Mouse (Mus musculus) mesoderm, embryonic 11.5 days (tissue): ENCODE data around the gene Scg5.

Experiments
- DNase-seq: peaks from one replicate; pipeline ENCODE4 v3.0.0-alpha.2; 2012; ENCODE audit warnings: low read depth, low spot score

Scg5 gene

DNA sequence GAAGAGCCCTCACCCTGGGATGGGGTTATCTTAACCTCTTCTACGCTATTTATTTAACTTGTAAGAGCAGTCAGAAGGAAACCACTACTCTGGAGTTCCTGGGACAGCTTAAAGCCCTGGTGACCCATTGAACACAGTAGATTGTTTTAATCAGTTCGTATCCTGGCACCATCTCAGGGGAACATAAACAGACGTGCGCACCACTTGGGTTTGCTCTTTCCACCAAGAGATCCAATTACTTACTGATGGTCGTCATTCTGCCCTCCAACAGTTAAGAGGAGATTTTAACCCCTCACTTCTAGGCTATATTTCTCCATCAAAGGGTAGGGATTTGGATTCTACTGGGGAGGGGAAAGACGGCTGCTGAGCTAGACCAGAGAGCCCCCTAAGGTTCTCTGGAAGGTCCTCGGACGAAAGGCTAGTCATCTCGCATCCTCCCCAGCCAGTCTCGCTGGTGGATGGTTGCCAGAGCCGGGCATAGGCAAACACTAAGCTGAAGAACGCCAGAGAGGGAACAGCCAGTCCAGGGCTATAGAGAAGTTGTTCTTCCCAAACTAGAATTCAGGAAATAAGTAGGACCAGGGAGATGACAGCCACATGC is 71.9 kb downstream of the Scg5 start:
- no peak for DNase-seq

- DNase-seq, result no peak
Measured at GRCm38 (mm10) chr2:113749721-113750120, 79.2 kb downstream of the Scg5 start.

DNA sequence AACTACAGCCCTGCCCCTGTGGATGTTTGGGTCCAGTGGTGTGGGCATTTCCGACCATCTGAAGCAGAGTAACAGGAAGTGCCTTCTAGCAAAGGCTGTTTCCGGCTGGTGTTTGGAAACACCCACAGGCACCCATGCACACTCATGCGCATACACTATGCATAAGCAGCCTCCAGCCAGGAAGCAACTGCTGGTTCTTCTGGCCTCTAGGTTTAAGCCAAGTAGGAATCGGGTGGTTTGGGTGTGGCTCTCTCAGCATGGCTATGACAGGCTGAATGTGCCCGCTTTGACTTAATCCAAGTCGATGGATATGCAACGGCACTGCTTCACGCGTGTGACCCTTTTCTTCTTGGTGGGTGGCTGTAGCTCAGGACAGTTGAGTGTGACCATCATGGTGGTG is 79.6 kb downstream of the Scg5 start:
- DNase-seq, result no peak

DNA sequence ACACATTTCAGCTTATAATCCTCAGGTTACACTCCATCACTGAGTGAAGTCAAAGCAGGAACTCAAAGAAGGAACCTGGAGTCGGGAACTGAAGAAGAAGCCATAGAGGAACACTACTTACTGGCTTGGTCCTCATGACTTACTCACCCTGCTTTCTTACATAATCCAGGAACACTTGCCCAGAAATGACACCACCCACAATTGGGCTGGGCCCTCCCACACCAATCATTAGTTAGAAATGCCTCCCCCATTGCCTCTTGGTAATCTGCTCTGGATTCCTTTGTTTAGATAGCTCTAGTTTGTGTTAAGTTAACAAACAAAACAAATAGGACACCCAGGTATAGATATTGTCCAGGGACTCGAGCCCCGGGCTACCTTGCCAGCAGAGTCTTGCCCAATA is 100.3 kb downstream of the Scg5 start:
- no peak for DNase-seq
